Mouse (Mus musculus) CD8-positive naive resting alpha-beta T cell, adult 2 months (primary cell): ENCODE measurements around the gene Wfikkn1.

Experiments used
- DNase-seq, 2 experiments: peaks; one replicate each; pipeline ENCODE4 v3.0.0; 2022; ENCODE audit warnings: low read depth in 2 of 2, low spot score in 2 of 2

The Wfikkn1 gene

DNA sequence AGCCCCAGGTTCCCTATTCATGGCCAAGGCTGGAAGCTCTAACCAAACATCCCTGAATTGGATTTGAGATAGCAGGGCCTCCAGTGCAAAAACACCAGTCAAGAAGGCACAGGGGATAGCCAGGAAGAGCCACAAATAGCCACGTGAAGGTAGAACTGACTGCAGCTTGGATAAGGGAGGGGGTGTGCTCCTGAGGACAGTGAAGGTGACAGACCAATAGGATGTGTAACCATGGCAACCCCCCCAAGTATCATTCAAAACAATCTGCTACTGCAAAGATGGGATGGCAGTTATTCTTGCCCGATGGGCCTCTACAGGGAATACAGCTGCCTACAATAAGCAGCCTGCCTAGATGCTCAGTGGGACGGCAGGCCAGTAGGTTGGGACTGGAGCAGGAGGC lies 43.1 kb downstream of the Wfikkn1 start:
- no peak for DNase-seq

DNA sequence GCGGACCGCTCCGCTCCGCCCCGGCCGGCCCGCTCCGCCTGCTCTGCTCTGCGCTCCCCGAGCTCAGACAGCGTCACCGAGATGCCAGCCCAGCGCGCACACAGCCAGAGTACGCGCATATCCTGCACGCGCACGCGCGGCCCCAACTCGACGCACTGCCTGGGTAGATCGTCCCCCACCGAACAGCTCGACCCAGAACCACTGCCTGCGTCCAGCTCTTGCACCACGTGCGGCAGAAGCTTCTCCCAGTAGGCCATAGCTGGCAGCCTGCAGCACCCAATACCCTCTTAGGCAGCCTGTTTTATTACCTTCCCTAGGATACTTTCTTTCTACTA lies 43.6 kb downstream of the Wfikkn1 start, which contains the start of gene Rhbdl1:
Gene Rhbdl1, minus strand, starts transcription at position 220 of the 335 bp plus-strand sequence.
- DNase-seq = peak in 1 of 2 experiments; percentile 38

DNA sequence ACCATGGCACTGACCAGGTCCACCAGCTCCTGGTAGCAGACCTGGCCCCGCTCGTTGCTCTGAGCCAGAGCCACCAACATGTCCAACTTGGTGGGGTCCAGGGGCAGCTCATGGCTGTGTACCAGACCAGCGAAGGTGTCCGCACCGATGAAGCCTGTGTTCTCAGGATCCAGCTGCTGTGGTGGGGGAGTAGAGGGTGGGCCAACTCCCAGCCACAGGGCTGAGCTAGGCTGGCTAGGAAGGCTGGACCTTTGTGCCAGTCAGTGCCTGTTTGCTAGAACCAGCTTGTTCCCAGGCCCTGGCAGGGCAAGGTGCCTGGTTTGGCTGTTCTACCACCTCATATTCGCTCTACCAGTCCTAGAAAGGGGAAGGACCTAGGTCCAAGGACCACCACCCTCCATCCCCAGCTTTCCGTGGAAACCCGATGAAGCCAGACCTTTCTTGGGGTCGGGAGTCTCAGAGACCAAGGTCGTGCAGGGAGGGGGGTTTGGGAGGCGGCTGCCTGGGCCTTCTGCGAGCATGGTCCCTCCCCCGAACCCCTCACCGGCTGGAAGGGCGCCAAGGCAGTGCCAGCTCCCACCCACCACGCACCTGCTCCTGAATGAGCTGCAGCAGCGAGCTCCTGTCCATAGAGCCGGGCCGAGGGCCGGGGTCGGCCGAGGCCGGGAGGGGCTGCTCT lies 44.1 kb downstream of the Wfikkn1 start:
- no peak for DNase-seq

DNA sequence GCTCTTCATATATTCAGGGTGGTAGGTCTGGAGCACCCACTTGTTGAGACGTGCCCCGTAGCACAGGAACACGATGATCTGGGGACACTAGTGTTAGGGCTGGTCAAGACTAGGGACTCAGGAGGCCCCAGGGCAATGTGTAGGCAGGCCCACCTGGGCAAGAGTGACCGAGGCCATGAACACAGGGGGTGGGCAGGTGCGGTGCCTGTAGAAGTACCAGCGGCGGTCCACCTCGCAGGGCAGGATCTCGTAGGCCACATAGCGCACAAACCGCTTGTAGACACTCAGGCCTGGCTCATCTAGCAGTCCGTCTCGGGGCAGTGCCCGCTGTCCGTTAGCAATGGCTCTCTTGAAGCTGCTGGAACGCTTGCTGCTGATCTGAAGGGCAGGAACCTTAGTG lies 44.8 kb downstream of the Wfikkn1 start:
- DNase-seq = no peak

DNA sequence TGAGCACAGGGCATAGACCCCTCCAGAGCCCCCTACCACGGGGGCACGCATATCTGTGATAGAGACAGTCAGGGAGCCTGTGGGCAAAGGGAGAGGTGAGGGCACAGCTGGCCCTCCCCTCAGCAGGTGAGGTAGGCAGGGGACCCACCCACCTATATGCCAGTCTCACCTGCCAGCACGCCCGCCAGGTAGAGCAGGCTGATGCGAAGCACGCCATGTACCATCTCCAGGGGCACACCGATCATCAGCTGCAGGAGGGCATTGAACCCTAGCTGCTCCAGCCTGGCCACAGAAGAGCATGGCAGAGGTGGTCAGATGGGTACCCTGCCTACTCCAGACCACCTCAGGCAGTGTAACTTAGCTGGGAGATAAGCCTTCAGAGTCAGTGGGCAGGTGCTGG lies 45.4 kb downstream of the Wfikkn1 start:
- DNase-seq = no peak

DNA sequence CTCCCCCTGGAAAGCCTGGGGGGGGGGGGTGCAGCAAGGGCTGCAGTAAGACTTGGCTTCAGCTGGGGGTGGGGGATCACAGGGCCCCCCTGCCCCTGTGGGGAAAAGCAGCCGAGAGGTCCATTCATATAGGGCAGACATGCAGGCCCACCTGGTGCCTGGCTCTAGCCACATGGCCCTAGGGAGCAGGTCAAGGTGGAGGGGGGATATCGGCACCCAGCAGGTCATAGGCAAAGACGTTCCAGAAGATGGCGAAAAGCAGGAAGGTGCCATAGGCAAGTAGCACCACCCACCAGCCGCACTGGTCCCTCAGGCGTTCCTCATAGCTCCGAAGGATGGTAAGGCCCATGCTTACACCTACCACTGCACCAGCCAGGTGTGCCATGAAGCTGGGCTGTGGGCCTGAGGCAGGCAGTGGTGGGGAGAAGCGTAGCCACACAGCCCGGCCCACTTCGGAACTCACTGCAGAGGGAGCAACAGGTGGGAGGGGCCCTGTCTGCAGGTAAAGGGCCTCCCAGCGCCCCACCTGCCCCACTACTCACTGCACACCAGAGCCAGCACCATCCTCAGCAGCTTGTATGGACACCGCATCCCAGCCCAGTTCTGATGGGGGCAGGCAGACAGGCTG lies 45.9 kb downstream of the Wfikkn1 start:
- no peak for DNase-seq

DNA sequence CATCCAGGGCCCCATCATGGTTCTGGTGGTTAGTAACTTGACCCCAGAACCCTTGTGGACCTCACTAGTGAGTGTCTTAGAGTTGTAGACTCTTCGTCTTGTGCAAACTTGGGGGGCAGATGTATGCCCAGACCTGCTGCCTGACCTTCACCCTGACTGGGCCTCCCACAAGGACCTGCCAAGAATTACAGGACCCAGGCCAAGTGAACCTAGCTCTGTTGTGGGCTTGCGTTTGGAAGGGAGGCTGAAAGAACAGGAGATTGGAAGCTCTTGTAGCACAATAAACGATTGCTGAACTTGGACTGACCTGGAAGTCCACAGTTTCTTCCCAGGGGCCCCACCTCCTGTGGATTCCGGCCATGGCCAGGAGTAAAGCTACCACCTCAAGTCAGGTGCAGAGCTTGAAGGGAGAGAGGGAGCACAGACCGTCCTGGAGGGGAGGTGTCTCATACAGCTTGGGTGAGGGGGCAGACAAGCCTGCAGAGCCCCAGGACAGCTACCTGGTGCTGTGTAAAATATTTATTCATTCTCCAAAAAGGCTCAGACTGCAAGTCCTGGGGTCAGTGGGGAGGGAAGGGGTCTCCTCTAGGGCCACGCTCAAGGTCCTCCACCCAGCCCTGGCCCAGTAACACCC lies 46.6 kb downstream of the Wfikkn1 start:
- DNase-seq = no peak

DNA sequence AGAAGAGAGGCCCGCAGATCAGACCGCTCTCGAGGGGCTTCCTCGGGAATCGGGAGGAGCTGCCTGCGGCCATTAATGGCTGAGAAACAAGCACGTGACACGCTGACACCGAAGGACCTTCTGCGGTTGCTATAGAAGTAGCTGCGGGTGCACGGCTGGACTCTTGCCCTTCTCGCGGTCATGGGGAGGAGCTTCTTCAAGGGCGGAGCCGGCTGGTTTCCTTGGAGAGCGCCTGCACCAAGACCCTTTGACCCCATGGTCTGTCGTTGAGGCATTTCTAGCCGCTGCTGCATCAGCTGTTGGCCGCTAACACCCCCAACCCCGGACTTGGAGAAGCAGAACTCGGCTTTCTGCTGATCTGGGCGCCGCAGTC lies 47.4 kb downstream of the Wfikkn1 start, which contains the start of gene Stub1:
Gene Stub1, minus strand, starts transcription at position 114 of the 373 bp plus-strand sequence.
- no peak for DNase-seq

DNA sequence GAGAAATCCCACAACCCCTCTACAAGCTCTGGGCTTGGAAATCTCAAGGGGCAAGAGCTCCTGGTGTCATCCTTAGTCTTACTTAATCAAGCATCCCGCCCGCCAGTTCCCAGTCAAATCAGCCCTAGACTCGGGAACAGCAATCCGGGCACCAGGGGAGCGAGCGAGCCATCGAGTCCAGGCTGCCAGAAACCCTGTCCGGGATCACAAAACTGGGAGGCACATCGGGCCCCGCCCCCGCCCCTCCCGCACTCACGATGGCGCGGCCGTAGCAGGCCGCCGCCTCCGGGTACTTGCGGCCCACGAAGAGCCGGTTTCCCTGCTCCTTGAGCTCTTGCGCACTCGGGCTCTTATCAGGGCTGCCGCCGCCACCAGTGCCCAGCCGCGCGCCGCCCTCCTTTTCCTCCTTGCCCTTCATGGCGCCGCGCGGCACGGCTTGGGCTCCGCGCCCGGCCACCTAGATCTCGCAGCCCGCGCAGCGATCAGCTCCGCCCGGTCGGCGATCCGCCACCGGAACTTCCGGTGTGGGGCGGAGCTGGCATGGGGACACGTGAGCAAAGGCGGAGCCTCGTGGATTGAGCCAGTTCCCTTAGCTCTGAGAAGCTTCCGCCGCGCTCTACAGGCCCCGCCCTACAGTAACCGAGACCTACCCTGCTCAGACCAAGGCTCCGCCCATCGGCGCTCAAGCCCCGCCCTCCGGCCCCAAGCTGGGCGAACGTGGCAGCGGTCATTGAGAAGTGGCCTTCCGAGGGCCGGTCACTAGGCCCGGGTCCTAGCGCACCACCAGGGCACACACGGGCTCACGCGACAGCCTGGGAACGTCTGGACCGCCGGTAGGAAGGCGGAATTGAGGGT lies 48.0 kb downstream of the Wfikkn1 start:
- DNase-seq = peak; percentile 92 to 94

DNA sequence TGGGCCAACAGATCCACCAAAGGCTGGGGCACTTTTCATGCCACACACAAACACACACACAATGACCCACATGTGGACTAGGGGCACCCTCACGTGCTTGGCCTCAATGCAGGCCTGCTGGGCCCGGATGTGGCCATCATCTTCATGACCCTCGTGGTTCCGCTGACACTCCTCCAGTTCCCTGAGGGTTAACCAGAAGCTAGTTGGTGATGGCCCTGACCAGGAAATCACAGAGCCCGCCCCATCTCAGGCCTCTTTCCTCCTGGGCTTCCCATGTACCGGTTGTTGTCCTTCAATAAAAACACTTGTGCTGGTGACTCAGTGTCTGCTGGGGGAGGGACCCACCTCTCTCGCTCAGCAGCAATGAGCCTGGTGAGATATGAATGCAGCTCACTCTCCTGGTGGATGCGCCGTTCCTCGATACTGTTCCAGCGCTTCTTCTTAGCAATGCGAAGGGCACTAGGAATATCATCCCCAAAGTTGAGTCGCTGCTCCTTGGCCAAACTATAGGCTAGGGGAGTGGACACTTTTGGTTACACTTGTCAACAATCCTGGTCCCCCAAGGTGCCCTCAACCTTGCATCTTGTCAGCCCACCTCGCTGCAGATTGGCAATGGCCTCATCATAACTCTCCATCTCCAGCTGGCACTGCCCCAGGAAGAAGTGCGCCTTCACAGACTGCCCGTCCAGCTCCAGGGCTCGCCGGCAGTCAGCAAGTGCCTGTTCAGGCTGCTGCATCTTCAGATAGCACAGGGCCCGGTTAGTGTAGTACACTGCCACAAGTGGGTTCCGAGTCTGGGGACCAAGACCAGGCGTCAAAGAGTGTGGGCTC lies 49.0 kb downstream of the Wfikkn1 start:
- no peak for DNase-seq

DNA sequence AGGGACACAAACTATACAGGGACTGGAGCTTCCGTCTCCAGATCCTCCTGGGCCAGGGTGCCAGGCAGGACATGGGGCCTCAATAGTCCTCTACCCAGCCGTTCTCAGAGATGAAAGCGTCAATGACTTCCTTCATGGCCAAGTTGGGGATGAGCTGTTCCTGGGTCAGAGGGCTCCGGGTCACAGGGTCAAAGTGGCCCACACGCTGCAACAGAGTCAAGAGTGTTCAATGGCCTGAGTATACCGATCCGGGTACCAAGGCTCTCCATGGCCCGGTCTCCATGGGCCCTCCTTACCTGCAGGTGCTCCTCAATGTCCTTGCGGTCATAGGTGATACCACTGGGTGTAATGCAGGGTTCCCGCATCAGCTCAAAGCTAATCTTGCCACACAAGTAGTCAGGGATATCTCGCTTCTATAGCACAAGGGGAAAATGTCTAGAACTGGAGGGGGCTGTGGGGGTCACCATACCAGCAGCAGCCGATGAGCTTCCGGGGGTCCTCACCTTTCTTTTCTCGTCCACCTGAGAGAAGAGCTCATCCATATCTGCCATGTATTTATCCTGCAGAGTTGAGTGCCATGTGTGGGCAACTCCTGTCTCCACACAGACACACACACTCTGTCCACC lies 49.7 kb downstream of the Wfikkn1 start:
- DNase-seq = no peak

DNA sequence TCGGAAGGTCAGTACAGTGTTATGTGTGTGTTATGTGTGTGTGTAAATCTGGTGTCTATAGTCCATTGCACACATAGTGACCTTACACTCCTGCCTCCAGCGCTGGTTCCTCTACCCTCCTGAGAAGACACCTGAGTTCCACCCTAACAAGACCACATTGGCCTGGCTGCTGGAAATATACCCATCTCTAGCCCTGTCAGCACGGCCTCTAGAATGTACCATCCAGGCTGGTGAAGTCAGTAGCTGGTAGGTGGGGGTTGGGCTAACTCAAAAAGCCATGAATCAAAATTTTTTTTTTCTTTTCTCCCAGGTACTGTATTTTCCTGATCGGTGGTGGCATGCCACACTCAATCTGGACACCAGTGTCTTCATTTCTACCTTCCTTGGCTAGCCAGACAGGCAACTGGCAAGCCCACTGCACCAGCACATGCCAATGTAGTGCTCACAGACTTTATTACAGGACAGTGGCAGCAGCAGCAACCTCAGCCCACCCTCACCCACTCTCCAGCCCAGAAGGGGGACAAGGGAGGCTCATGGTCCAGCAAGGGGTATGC lies 50.4 kb downstream of the Wfikkn1 start:
- DNase-seq = no peak

DNA sequence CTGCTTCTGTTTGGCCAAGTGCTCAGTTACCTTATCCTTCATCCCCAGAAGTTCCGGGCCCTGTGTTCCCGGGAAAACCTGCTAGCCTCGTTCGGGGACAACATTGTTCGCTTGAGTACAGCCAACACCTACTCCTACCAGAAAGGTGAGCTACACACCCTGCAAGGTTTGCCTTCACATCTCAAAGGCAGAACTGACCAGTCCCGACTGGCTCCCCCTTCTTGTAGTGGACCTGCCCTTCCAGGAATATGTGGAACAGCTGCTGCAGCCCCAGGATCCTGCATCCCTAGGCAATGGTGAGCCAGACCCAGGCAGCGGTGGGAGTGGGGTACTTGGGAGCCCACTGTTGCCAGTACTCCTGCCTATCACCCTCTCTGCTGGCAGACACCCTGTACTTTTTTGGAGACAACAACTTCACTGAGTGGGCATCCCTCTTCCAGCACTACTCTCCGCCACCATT lies 51.1 kb downstream of the Wfikkn1 start:
- DNase-seq = no peak

DNA sequence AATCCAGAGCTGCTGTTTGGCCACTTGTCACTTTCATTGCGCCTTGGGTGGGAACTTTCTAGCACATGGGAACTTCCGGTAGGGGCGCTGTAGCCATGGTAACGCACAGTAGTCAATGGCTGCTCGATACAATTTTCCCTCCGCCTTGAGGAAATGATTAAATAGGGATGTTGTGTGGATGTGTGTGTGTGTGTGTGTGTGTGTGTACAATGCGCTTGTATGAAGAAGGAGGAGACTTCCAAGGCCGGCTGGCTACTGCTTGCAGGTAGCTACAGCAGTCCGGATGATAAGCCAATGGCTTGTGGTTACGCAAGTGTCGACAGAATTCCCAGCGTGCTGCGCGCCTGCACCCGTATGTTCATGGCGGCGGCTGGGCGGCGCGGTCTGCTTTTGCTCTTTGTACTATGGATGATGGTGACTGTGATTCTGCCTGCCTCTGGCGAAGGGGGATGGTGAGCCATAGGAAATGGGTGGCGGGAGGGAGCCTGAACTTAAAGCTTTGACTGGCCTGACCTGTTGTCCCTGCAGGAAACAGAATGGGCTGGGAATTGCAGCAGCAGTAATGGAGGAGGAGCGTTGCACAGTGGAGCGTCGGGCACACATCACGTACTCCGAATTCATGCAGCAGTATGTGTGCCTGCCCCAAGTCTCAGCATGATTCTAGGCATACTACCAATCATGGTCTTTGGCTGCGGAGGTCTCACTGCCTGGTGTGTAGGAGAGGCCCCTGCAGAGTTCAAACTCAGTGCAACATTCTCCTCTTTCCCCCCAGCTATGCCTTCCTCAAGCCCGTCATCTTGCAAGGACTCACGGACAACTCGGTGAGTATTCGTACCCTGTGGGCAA lies 51.7 kb downstream of the Wfikkn1 start, which contains the start of gene Jmjd8:
Gene Jmjd8, plus strand, starts transcription at position 156 of the 846 bp plus-strand sequence.
- peak; percentile 47 to 61 for DNase-seq

DNA sequence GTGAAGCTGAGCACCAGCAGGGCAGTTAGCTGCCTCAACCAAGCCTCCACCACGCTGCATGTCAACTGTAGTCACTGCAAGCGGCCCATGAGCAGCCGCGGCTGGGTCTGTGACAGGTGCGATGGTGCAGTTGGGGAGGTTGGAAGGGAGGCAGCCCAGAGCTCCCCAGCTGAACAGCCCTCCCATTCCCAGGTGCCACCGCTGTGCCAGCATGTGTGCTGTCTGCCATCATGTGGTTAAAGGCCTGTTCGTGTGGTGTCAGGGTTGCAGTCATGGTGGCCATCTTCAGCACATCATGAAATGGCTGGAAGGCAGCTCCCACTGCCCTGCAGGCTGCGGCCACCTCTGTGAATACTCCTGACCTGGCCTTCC lies 52.4 kb downstream of the Wfikkn1 start:
- DNase-seq = no peak
